Mouse (Mus musculus): Measurements from ENCODE around the gene Pdlim3. TPM values are rescaled to one million over a fixed set of nuclear protein-coding genes. Genes with fewer than 3 reads are reported as not detected.

The Pdlim3 gene
- polyA plus RNA-seq, 1 experiment from 2014 or later = 54.7 TPM

GRCm38 (mm10) chr8:45913707-45914106, 28.4 kb downstream of the Pdlim3 start:
- 78% methylated on average over 11 of the region's 11 CpGs for WGBS
- no peak for DNase-seq (ENCODE audit: low spot score)
- H3K9ac ChIP-seq (replicated peaks; ENCODE audit: low read depth) = no peak overlapping the region
- H3K4me1 ChIP-seq (ENCODE audit: insufficient read depth, low read depth, low read length) = peaks cover 4% of the 10 kb centered on the region; the same call in 1 of the 2 replicates
- ATAC-seq = no peak
- no peaks in the 10 kb centered on the region for H3K9me3 ChIP-seq (ENCODE audit: low read length)
- no peak for TF ChIP-seq CTCF (IDR thresholded peaks at IDR 0.05)
- H3K4me3 ChIP-seq (ENCODE audit: low read depth, low read length) = no peak overlapping the region
- H3K4me2 ChIP-seq (replicated peaks; ENCODE audit: low read depth, low read length) = no peak overlapping the region
- no peaks in the 10 kb centered on the region for H3K36me3 ChIP-seq (ENCODE audit: insufficient read depth, low read length)
- H3K27me3 ChIP-seq (replicated peaks; ENCODE audit: insufficient read depth, low read length) = no peaks in the 10 kb centered on the region
- H3K27ac ChIP-seq (ENCODE audit: low read length) = no peak overlapping the region

GRCm38 (mm10) chr8:45916496-45916895, 31.2 kb downstream of the Pdlim3 start:
- no peak for DNase-seq (ENCODE audit: low spot score)
- no peaks in the 10 kb centered on the region for H3K9me3 ChIP-seq (ENCODE audit: low read length)
- peaks cover 4% of the 10 kb centered on the region; the same call in 1 of the 2 replicates for H3K4me1 ChIP-seq (ENCODE audit: insufficient read depth, low read depth, low read length)
- no peaks in the 10 kb centered on the region for H3K36me3 ChIP-seq (ENCODE audit: insufficient read depth, low read length)
- TF ChIP-seq CTCF (IDR thresholded peaks at IDR 0.05) (no peak), EP300 (IDR thresholded peaks at IDR 0.05) (0 out of 2 replicates have a peak, but pooled peaks have one; percentile 42)
- 0 out of 2 replicates have a peak overlapping the region, but pooled peaks have one; percentile 14 for H3K27ac ChIP-seq (ENCODE audit: low read length)
- peak; percentile 40 for ATAC-seq
- H3K27me3 ChIP-seq (replicated peaks; ENCODE audit: insufficient read depth, low read length) = no peaks in the 10 kb centered on the region; the same call in 1 of the 2 replicates
- H3K9ac ChIP-seq (replicated peaks; ENCODE audit: low read depth) = no peak overlapping the region
- 38% methylated on average over 3 of the region's 3 CpGs for WGBS
- H3K4me3 ChIP-seq (ENCODE audit: low read depth, low read length) = no peak overlapping the region
- 0 out of 2 replicates have a peak overlapping the region, but pooled peaks have one; percentile 32 for H3K4me2 ChIP-seq (replicated peaks; ENCODE audit: low read depth, low read length)

GRCm38 (mm10) chr8:45917040-45917679, 31.9 kb downstream of the Pdlim3 start:
- H3K4me1 ChIP-seq (ENCODE audit: insufficient read depth, low read depth, low read length) = peaks cover 4% of the 10 kb centered on the region; the same call in 1 of the 2 replicates
- H3K36me3 ChIP-seq (ENCODE audit: insufficient read depth, low read length) = no peaks in the 10 kb centered on the region
- peak; percentile 37 for DNase-seq (ENCODE audit: low spot score)
- H3K27ac ChIP-seq (ENCODE audit: low read length) = 0 out of 2 replicates have a peak overlapping the region, but pooled peaks have one; percentile 14
- H3K4me3 ChIP-seq (ENCODE audit: low read depth, low read length) = peak overlapping the region; percentile 10; the same call in 1 of the 2 replicates
- no peaks in the 10 kb centered on the region for H3K9me3 ChIP-seq (ENCODE audit: low read length)
- no peak overlapping the region for H3K9ac ChIP-seq (replicated peaks; ENCODE audit: low read depth)
- ATAC-seq = peak; percentile 49
- WGBS = 61% methylated on average over 20 of the region's 20 CpGs
- H3K27me3 ChIP-seq (replicated peaks; ENCODE audit: insufficient read depth, low read length) = no peaks in the 10 kb centered on the region; the same call in 1 of the 2 replicates
- TF ChIP-seq CTCF (IDR thresholded peaks at IDR 0.05) = no peak
- no peak for TF ChIP-seq EP300 (IDR thresholded peaks at IDR 0.05)
- H3K4me2 ChIP-seq (replicated peaks; ENCODE audit: low read depth, low read length) = peak overlapping the region; percentile 32

- Histone ChIP-seq H3K4me3 (ENCODE audit: low read depth, low read length) (no peak overlapping the region), H3K36me3 (ENCODE audit: insufficient read depth, low read length) (no peaks in the 10 kb centered on the region), H3K4me1 (ENCODE audit: insufficient read depth, low read depth, low read length) (peaks cover 4% of the 10 kb centered on the region; the same call in 1 of the 2 replicates), H3K4me2 (replicated peaks; ENCODE audit: low read depth, low read length) (no peak overlapping the region), H3K9ac (replicated peaks; ENCODE audit: low read depth) (no peak overlapping the region), H3K27me3 (replicated peaks; ENCODE audit: insufficient read depth, low read length) (no peaks in the 10 kb centered on the region; the same call in 1 of the 2 replicates), H3K9me3 (ENCODE audit: low read length) (no peaks in the 10 kb centered on the region), H3K27ac (ENCODE audit: low read length) (no peak overlapping the region)
- TF ChIP-seq CTCF (IDR thresholded peaks at IDR 0.05) (no peak), EP300 (IDR thresholded peaks at IDR 0.05) (no peak)
- 82% methylated on average over 15 of the region's 15 CpGs for WGBS
- no peak for DNase-seq (ENCODE audit: low spot score)
- ATAC-seq = no peak
These were observed 33.6 kb downstream of the Pdlim3 start for GRCm38 (mm10) chr8:45918891-45919290.

GRCm38 (mm10) chr8:45920392-45920791, 35.1 kb downstream of the Pdlim3 start:
- 91% methylated on average over 7 of the region's 7 CpGs for WGBS

GRCm38 (mm10) chr8:45922116-45922515, 36.9 kb downstream of the Pdlim3 start:
- ATAC-seq (no peak), DNase-seq (ENCODE audit: low spot score) (no peak)
- no peaks in the 10 kb centered on the region for H3K4me1 ChIP-seq (ENCODE audit: insufficient read depth, low read depth, low read length)
- no peak overlapping the region for H3K4me3 ChIP-seq (ENCODE audit: low read depth, low read length)
- no peaks in the 10 kb centered on the region for H3K36me3 ChIP-seq (ENCODE audit: insufficient read depth, low read length)
- H3K27ac ChIP-seq (ENCODE audit: low read length) = no peak overlapping the region
- 88% methylated on average over 7 of the region's 7 CpGs for WGBS
- no peak overlapping the region for H3K9ac ChIP-seq (replicated peaks; ENCODE audit: low read depth)
- H3K27me3 ChIP-seq (replicated peaks; ENCODE audit: insufficient read depth, low read length) = no peaks in the 10 kb centered on the region; the same call in 1 of the 2 replicates
- TF ChIP-seq CTCF (IDR thresholded peaks at IDR 0.05) (no peak), EP300 (IDR thresholded peaks at IDR 0.05) (no peak)
- no peak overlapping the region for H3K4me2 ChIP-seq (replicated peaks; ENCODE audit: low read depth, low read length)
- no peaks in the 10 kb centered on the region for H3K9me3 ChIP-seq (ENCODE audit: low read length)

More at GRCm38 (mm10) chr8:45920392-45920791, 35.1 kb downstream of the Pdlim3 start:
- Histone ChIP-seq H3K27me3 (replicated peaks; ENCODE audit: insufficient read depth, low read length) (no peaks in the 10 kb centered on the region; the same call in 1 of the 2 replicates), H3K4me2 (replicated peaks; ENCODE audit: low read depth, low read length) (no peak overlapping the region), H3K4me3 (ENCODE audit: low read depth, low read length) (no peak overlapping the region), H3K9ac (replicated peaks; ENCODE audit: low read depth) (no peak overlapping the region), H3K4me1 (ENCODE audit: insufficient read depth, low read depth, low read length) (peaks cover 4% of the 10 kb centered on the region; the same call in 1 of the 2 replicates), H3K36me3 (ENCODE audit: insufficient read depth, low read length) (no peaks in the 10 kb centered on the region), H3K9me3 (ENCODE audit: low read length) (no peaks in the 10 kb centered on the region), H3K27ac (ENCODE audit: low read length) (no peak overlapping the region)
- ATAC-seq (no peak), DNase-seq (ENCODE audit: low spot score) (no peak)
- TF ChIP-seq CTCF (IDR thresholded peaks at IDR 0.05) = no peak
- no peak for TF ChIP-seq EP300 (IDR thresholded peaks at IDR 0.05)
